Comparison of ENCODE assay signal across 8 mouse cellular contexts in the genomic region with DNA sequence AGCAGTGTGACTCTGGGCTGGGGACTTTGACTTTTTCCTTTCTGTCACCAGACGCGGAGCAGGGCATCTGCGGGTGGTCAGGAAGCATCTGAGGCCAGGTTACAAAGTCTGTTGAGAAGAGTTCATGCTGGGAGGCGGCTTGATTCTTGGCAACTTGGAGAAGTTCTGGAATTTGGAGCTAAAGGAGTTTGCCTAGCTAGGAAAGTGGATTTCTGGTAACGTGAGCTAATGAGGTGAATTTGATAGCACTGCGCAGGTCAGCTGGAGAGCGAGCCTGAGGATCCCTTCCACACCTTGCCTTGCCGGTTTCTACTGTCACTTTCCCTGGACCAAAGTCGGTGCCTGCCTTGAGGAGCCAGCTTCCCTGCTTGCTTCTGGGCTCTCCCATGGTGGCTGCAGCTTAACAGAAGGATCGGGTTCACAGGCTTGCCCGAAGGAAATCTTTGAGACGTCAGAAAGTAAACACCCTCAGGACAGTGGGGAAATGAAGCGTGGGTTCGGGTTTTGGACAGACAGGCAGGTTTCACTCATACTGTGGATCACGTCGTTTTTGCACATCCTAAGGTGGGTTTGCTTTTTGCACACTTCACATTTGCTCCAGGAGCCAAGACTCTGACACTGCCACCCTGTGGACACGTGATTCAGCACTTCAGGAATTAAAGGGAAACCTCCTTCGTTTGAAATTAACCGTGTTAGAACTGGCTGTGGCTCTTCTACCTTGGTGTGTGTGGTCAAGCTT. TPM values are rescaled to one million over a fixed set of nuclear protein-coding genes. Genes with fewer than 3 reads are reported as not detected.
DNase-seq lines count a peak whose midpoint lies in the region; ATAC-seq and TF ChIP-seq lines count a peak whose summit lies in the region.

No protein-coding gene starts in this region.

- no peaks in the 10 kb centered on the region for H3K9me3 ChIP-seq in lung, embryonic 15.5 days

- H3K36me3 ChIP-seq in thymus, adult 2 months (ENCODE audit: control insufficient read depth, insufficient read depth, low read length): no peaks in the 10 kb centered on the region
- no peaks in the 10 kb centered on the region; the same call in 1 of the 2 replicates for H3K36me3 ChIP-seq in lung, embryonic 15.5 days

- peak overlapping the region; percentile 55 for H3K4me2 ChIP-seq in lung, embryonic 15.5 days

- ATAC-seq in lung, embryonic 15.5 days (ENCODE audit: borderline replicate concordance, extremely low read depth, low FRiP score, low TSS enrichment): 0 out of 2 replicates have a peak, but pooled peaks have one; percentile 9

- H3K27me3 ChIP-seq in thymus, adult 2 months (ENCODE audit: control insufficient read depth, insufficient read depth, low read length): no peaks in the 10 kb centered on the region
- no peaks in the 10 kb centered on the region for H3K27me3 ChIP-seq in lung, embryonic 15.5 days

- DNase-seq in thymus, adult 2 months: peak; percentile 37
- no peak for DNase-seq in thymus, adult 18-20 months
- peak; percentile 72 to 80 for DNase-seq in cerebellum, postnatal 10 days
- peak; percentile 64 for DNase-seq in heart, adult 8-10 months (ENCODE audit: low spot score)
- DNase-seq in kidney, adult 9 months: peak; percentile 91
- peak; percentile 21 for DNase-seq in retina, postnatal 7 days (ENCODE audit: low read depth, low spot score)
- DNase-seq in urinary bladder, postnatal 36 days (ENCODE audit: low spot score in 2 of 2): no peak

- no peak overlapping the region for H3K27ac ChIP-seq in thymus, adult 2 months (ENCODE audit: control insufficient read depth, insufficient read depth, low read length)
- peak overlapping the region; percentile 75 for H3K27ac ChIP-seq in lung, embryonic 15.5 days

- no peak for TF ChIP-seq POLR2A in thymus, adult 2 months (IDR thresholded peaks at IDR 0.05; ENCODE audit: control insufficient read depth, extremely low read depth, insufficient read depth, low read length, poor library complexity)

- peaks cover 29% of the 10 kb centered on the region for H3K4me1 ChIP-seq in thymus, adult 2 months (replicated peaks; ENCODE audit: control insufficient read depth, insufficient read depth, low read length)
- H3K4me1 ChIP-seq in lung, embryonic 15.5 days: peaks cover 63% of the 10 kb centered on the region

- H3K9ac ChIP-seq in lung, embryonic 15.5 days: no peak overlapping the region

- WGBS in thymus, adult 2 months: 35% methylated on average over 19 of the region's 19 CpGs
- 5% methylated on average over 19 of the region's 19 CpGs for WGBS in lung, embryonic 15.5 days

- TF ChIP-seq CTCF in thymus, adult 2 months (IDR thresholded peaks at IDR 0.05; ENCODE audit: borderline replicate concordance, control insufficient read depth, extremely low read depth, insufficient read depth, low read length, poor library complexity): no peak

- peak overlapping the region; percentile 16; the same call in 1 of the 2 replicates for H3K4me3 ChIP-seq in thymus, adult 2 months (ENCODE audit: control insufficient read depth, insufficient read depth, low read length)
- peak overlapping the region; percentile 33 for H3K4me3 ChIP-seq in lung, embryonic 15.5 days

RNA-seq across cellular contexts. Expression of a gene that starts 5.8 kb away (rescaled TPM):
- 7.3 TPM in 2 replicates for polyA plus RNA-seq in thymus, adult 2 months (2012; rRNA removed)
- 10 to 100 TPM; 20.6 to 24.0 (median 21.6) TPM for total RNA-seq in heart, adult 8-10 months (2022)
- polyA plus RNA-seq in lung, embryonic 15.5 days (2015; fragmentation: Nextera tagmentation; extraction: Ambion mirVana): 38.0 and 40.0 TPM in 2 replicates

RNA-seq across cellular contexts. Expression of a gene that starts 6.2 kb away (rescaled TPM):
- 71.4 and 75.9 TPM in 2 replicates for polyA plus RNA-seq in thymus, adult 2 months (2012; rRNA removed)
- 10 to 100 TPM in 3 of 4 experiments, 1 to 10 TPM in 1; 9.9 to 12.5 (median 12.0) TPM for total RNA-seq in heart, adult 8-10 months (2022)
- polyA plus RNA-seq in lung, embryonic 15.5 days (2015; fragmentation: Nextera tagmentation; extraction: Ambion mirVana): 17.5 and 18.8 TPM in 2 replicates

RNA-seq across cellular contexts. Expression of a gene that starts 35.5 kb away (rescaled TPM):
- polyA plus RNA-seq in thymus, adult 2 months (2012; rRNA removed): 6.8 and 9.7 TPM in 2 replicates
- total RNA-seq in heart, adult 8-10 months (2022): under 1 TPM in 3 of 4 experiments, not detected in 1; 0.11 to 0.16 (median 0.16) TPM
- polyA plus RNA-seq in lung, embryonic 15.5 days (2015; fragmentation: Nextera tagmentation; extraction: Ambion mirVana): 3.8 and 4.6 TPM in 2 replicates

Comparison
In these comparisons a context has a peak if more than half of its experiments do, and no peak if none do; other contexts are left out.
1. DNase-seq: peak in thymus, adult 2 months (single experiment), cerebellum, postnatal 10 days (2 of 2), heart, adult 8-10 months (single experiment), kidney, adult 9 months (single experiment) and retina, postnatal 7 days (single experiment); none in thymus, adult 18-20 months (0 of 2) and urinary bladder, postnatal 36 days (0 of 2).